In the genomic region with DNA sequence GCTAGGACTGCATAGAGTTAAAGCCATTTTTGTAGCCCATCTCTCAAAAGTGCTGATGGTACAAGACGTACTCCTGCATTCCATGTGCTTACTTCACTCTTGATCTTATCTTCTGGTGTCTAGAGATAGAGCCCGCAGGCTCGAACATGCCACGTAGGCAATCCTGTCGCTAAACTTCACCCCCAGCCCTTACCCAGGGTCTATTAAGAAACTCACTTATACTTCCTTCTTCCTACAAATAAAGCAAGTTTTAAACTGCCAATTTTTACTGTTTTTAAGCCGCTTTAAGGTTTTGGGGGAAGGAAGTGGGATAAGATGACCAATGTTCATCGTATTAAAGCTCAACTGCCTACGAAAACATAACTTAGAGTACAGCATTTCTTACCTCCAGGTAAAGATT, we compare ENCODE assay signal across 26 mouse cellular contexts. TPM values are rescaled to one million over a fixed set of nuclear protein-coding genes. Genes with fewer than 3 reads are reported as not detected.
"Had no signal": no experiment of that assay in that cellular context is flagged by ENCODE, and none has a peak within 500 bp of the region (broad histone marks: within the 10 kb centered on the region; RNA-seq: fewer than 3 reads in every experiment).

No protein-coding gene starts in this region.

- ATAC-seq: hindbrain, embryonic 16.5 days; inflammation-experienced regulatory T-cells, adult 6 months; intestine, embryonic 15.5 days; intestine, postnatal 0 days; liver, embryonic 12.5 days had no signal

- DNase-seq: gastrocnemius, postnatal 14 days; gastrocnemius, postnatal 36 days; heart, adult 18-20 months; heart, postnatal 10 days; heart, postnatal 4 days; kidney, adult 18-20 months; kidney, adult 8-10 months; kidney, postnatal 10 days; kidney, postnatal 25 days; kidney, postnatal 4 days; left cerebral cortex, postnatal 4 days had no signal

- H3K27me3 ChIP-seq: heart, embryonic 12.5 days; hindbrain, embryonic 12.5 days; intestine, embryonic 15.5 days; limb, embryonic 13.5 days; limb, embryonic 15.5 days had no signal

- H3K27ac ChIP-seq: heart, embryonic 10.5 days; hindbrain, embryonic 10.5 days; hindbrain, embryonic 12.5 days; hindbrain, embryonic 14.5 days; intestine, embryonic 15.5 days; layer of hippocampus, adult 2 months; limb, embryonic 13.5 days; limb, embryonic 15.5 days; liver, embryonic 12.5 days; liver, embryonic 14.5 days had no signal

- H3K9ac ChIP-seq: heart, embryonic 12.5 days; hindbrain, embryonic 12.5 days; hindbrain, embryonic 14.5 days; intestine, embryonic 15.5 days; limb, embryonic 13.5 days; limb, embryonic 15.5 days; liver, embryonic 12.5 days; liver, embryonic 14.5 days had no signal

- H3K36me3 ChIP-seq: heart, embryonic 10.5 days; heart, embryonic 12.5 days; hindbrain, embryonic 10.5 days; hindbrain, embryonic 12.5 days; intestine, embryonic 15.5 days; limb, embryonic 13.5 days; limb, embryonic 15.5 days; liver, embryonic 12.5 days had no signal

- H3K4me3 ChIP-seq: heart, embryonic 10.5 days; heart, embryonic 12.5 days; hindbrain, embryonic 10.5 days; hindbrain, embryonic 12.5 days; intestine, embryonic 15.5 days; layer of hippocampus, adult 2 months; limb, embryonic 13.5 days; limb, embryonic 15.5 days; liver, embryonic 12.5 days had no signal

- H3K4me1 ChIP-seq: heart, embryonic 10.5 days; heart, embryonic 12.5 days; hindbrain, embryonic 10.5 days; hindbrain, embryonic 12.5 days; intestine, embryonic 15.5 days; limb, embryonic 13.5 days; limb, embryonic 15.5 days had no signal

- H3K9me3 ChIP-seq: heart, embryonic 10.5 days; heart, embryonic 12.5 days; hindbrain, embryonic 10.5 days; hindbrain, embryonic 12.5 days; intestine, embryonic 15.5 days; limb, embryonic 13.5 days; limb, embryonic 15.5 days; liver, embryonic 12.5 days had no signal

RNA-seq across cellular contexts. Expression of a gene that starts 36.0 kb away (rescaled TPM):
- total RNA-seq: liver, adult 2 months had no signal
